Mouse (Mus musculus): ENCODE measurements around the gene Cdh22.

DNA sequence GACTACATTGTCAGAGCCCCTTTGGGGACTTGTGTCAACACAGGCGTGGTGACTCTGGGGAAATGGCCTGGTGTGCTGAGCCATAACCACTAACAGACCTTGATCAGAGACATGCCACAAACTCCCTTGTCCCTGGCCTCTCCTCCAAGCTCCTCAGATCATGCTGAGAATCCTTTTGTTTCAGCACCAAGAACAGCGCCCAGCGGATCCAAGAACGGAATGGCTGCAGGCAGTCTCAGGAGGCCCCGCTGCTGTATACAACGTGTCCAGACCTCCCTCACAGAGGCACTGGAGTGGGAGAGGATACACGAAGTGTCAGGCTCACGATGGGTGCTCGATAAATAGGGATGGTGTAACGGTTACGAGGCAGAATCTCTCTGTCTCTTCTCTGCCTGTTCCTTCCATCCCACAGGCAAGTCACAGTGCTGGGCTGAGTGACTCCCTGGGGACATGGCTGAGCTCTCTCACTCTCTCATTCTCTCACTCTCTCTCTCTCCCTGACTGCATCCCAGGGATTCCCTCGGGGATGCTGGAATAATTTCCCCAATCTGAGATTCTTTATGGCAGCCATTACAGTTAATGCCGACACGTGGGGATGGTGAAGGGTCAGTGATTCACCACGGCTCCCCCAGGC is 75.5 kb downstream of the Cdh22 start:
- TF ChIP-seq POLR2A (IDR thresholded peaks at IDR 0.05; ENCODE audit: low read depth, low read length) (no peak), CTCF (IDR thresholded peaks at IDR 0.05; ENCODE audit: borderline replicate concordance, insufficient read depth, low read length) (no peak)
